Mouse (Mus musculus): ENCODE measurements around the gene Abhd14a.

DNA sequence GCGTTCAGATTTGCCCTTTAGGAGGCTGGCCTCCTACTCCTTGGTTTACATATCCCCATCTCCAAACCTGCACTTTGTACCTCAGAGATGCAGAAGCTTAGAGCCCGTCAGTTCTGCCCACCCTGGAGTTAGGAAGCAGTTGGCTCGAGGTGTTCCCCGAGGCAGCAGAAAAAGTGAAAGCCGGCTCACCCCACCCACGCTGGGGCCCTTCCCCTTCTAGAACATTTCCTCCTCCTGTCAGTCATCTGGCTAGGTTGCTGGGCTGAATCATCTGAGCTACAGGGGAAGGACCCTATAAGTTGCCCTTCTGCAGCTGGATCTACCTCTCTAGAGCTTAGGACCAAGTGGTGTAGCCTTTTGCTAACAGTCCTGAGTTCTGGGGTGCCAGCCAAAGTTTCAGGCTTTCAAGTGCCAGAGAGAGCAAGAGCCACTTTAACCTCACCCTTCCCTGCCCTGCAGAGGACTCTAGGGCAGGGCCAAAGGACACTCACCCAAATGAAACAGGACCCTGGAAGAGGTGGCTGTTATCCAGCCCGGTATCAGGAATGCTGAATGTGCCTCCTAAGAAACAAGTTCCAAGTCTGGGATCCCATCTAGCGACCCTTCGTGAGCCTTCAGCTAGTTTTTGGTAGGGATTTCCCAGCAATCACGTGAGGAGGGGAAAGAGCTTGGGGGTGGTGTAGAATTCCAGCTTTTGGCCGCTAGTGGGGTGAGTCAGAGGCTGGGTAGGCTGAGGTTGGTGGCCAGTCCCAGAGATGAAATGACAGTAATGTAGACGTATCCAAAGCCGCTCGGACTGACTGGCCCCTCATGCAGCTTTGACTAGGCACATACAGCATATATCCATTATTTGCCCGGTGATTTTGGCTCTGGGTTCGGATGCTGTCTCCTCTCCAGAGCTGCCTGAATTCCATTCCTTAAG lies 28.8 kb upstream of the Abhd14a start:
- TF ChIP-seq GATA1 (IDR thresholded peaks at IDR 0.05; ENCODE audit: low read length) (no peak), TAL1 (IDR thresholded peaks at IDR 0.05; ENCODE audit: low read length) (no peak)

All from erythroblast, embryonic 14.5 days (primary cell).